Mouse (Mus musculus) forebrain, embryonic 16.5 days (tissue): ENCODE measurements around the gene Gabrg3. TPM values are rescaled to one million over a fixed set of nuclear protein-coding genes. Genes with fewer than 3 reads are reported as not detected.

ENCODE experiments used
- ATAC-seq: fragments of 200-750 bp; cut with Nextera tagmentation; 2 replicates; pipeline ENCODE4 v1.8.0; 2017; ENCODE audit warnings: mild to moderate bottlenecking, moderate library complexity
- H3K27ac ChIP-seq: fragments of 300-500 bp; sonication (generic); 2 replicates; pipeline ENCODE4 v1.5.1; 2014; ENCODE audit warnings: low read length, control low read depth
- H3K27me3 ChIP-seq: fragments of 300-500 bp; sonication (generic); replicated peaks from 2 replicates; pipeline ENCODE4 v1.6.1; 2014; ENCODE audit warnings: low read length; ENCODE audit not compliant: control insufficient read depth, insufficient read depth
- H3K36me3 ChIP-seq: fragments of 300-500 bp; sonication (generic); 2 replicates; pipeline ENCODE4 v1.6.1; 2014; ENCODE audit not compliant: control insufficient read depth, insufficient read depth
- H3K4me1 ChIP-seq: fragments of 300-500 bp; sonication (generic); replicated peaks from 2 replicates; pipeline ENCODE4 v1.6.1; 2014; ENCODE audit warnings: low read length; ENCODE audit not compliant: control insufficient read depth, insufficient read depth
- H3K4me2 ChIP-seq: fragments of 300-500 bp; sonication (generic); 2 replicates; pipeline ENCODE4 v1.6.1; 2014; ENCODE audit warnings: mild to moderate bottlenecking, low read length, control low read depth
- H3K4me3 ChIP-seq: fragments of 300-500 bp; sonication (generic); replicated peaks from 2 replicates; pipeline ENCODE4 v1.5.1; 2014; ENCODE audit warnings: mild to moderate bottlenecking, low read length, control low read depth
- H3K9ac ChIP-seq: fragments of 300-500 bp; sonication (generic); replicated peaks from 2 replicates; pipeline ENCODE4 v1.6.1; 2014; ENCODE audit warnings: low read depth, low read length, control low read depth
- H3K9me3 ChIP-seq: fragments of 300-500 bp; sonication (generic); 2 replicates; pipeline ENCODE4 v1.6.1; 2016; ENCODE audit warnings: low read length; ENCODE audit not compliant: control insufficient read depth
- WGBS: fragments of 180-500 bp; shearing (Covaris S2); extraction: QIAGEN DNeasy Blood & Tissue Kit; methylation state at CpG from one replicate; pipeline ENCODE4 v1.1.7; 2014; 5-methylcytosine and 5-hydroxymethylcytosine counted together
- polyA plus RNA-seq: library from polyadenylated mRNA; unstranded; fragments of >200 nt; fragmentation: Nextera tagmentation; extraction: Ambion mirVana; gene quantifications from 2 replicates; pipeline ENCODE4 v1.2.1, GENCODE M21; 2015

The Gabrg3 gene
- 3.9 and 8.1 TPM in 2 replicates for polyA plus RNA-seq

DNA sequence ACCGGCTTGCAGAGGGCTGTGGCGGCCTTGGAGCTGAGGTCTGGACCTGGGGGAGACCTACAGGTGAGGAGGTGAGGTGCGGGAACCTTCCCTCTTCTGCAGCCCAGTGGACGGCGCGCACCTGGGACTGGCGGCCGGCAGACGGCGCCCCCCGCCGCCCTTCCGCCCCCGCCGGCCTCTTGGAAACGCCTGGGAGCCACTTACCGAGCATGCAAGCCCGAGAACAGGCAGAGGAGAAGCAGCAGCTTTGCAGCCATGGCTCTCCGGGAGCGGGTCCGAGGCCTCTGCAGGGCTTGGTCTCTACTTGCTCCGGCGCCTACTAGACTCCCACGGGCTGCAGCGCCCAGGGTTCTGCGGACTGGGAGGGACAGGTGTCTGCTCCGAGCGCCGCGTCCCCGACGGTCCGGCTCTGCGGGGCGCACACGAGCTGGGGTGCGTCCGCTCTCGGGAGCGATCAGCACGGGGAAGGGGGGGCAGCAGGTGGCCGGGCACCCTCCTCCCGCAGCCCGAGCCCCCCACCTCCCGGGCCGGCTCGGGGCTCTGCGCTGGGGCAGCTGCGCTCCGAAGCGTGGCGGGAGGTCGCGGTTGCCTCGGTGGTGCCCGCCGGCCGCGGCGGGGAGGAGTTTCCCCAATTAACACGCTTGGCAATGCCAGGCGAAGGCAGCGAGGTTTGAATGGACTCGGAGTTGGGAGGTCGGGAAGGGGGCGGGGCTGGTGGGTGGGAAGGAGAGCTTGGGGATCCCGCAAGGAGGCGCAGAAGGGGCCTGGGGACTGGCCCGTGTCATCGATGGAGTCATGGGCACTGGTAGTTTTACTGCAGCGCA, at the start of gene Gabrg3:
Gabrg3 (minus strand) TSS at position 672 of the 824 bp plus-strand sequence.
- ATAC-seq: peak; percentile 82
- peak within 1 kb of the TSS; percentile 91 for H3K4me2 ChIP-seq
- peaks cover 3% of the 10 kb centered on the region for H3K4me1 ChIP-seq
- no peaks in the 10 kb centered on the region for H3K36me3 ChIP-seq
- H3K9ac ChIP-seq: peak within 1 kb of the TSS; percentile 84
- H3K9me3 ChIP-seq: no peaks in the 10 kb centered on the region
- WGBS: 1% methylated on average over 65 of the region's 71 CpGs
- H3K27ac ChIP-seq: no peak within 1 kb of the TSS; the same call in 1 of the 2 replicates
- H3K27me3 ChIP-seq: peaks cover 5% of the 10 kb centered on the region; the same call in 1 of the 2 replicates
- H3K4me3 ChIP-seq: peak within 1 kb of the TSS; percentile 74

DNA sequence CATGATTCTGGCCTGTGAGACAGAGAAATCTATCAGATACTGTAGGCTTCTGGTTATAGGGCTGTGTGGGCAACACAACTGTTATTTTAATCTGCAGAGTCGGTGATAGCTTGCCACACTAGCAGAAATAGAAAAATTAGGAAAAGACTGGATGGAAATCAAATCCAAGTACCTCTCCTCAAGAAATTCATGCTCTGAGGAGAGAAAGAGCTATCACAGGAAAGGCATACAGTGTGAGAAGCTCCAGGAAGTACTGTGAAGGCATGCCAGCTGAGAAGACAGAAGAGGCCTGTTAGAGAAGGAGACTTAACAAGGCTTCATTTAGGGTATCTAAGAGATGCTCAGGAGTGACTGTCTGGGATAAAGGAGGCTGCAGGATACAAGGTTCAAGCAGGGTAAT, 35.7 kb upstream of the Gabrg3 start:
- Histone ChIP-seq H3K9me3 (no peaks in the 10 kb centered on the region), H3K4me2 (no peak overlapping the region), H3K4me3 (no peak overlapping the region), H3K27ac (no peak overlapping the region), H3K36me3 (no peaks in the 10 kb centered on the region), H3K9ac (no peak overlapping the region), H3K27me3 (no peaks in the 10 kb centered on the region), H3K4me1 (no peaks in the 10 kb centered on the region)
- no peak for ATAC-seq
- 95% methylated on average over 1 of the region's 1 CpGs for WGBS

DNA sequence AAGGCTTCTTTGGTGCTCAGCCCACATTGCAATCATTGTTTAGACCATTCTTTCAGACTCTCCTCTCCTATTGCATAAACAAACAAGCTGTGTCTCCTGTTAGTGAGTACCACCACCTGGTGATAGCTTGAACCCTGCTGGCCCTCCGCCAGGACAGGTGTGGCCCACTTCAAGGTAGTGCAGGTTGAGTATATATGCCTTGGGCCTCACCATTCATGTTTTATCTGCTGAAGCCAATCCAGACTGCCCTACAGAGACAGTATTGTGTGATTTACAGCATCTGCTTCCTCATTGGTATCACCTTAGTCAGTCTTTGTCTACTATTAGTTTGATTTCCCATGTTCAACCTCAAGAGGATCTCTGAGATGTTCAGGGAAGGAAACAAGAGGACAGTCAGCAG, 34.1 kb upstream of the Gabrg3 start:
- no peaks in the 10 kb centered on the region for H3K9me3 ChIP-seq
- no peak overlapping the region for H3K27ac ChIP-seq
- no peak overlapping the region for H3K4me2 ChIP-seq
- H3K9ac ChIP-seq: no peak overlapping the region
- no peaks in the 10 kb centered on the region for H3K4me1 ChIP-seq
- H3K4me3 ChIP-seq: no peak overlapping the region
- no peaks in the 10 kb centered on the region for H3K27me3 ChIP-seq
- WGBS: 92% methylated on average over 1 of the region's 1 CpGs
- H3K36me3 ChIP-seq: no peaks in the 10 kb centered on the region
- no peak for ATAC-seq

DNA sequence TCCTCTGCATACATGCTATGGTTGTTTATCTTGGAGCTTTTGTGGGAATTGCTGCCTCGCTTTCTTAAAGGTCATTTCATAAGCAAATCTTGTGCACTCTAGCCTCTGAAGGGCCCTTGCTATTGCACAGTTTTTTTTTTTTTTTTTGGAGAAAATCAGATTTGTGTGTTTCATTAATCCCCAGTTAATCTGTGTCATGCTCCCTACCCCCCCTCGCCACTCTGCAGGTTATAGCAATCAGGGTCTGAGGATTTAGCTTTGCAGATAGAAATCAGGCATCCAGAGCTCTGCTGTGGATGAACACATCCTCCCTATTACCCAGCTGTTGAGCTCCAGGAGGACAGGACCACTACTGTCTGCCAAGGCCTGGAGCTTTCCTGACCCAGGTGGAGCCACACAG, 32.4 kb upstream of the Gabrg3 start, which contains the start of gene Gabrb3:
Gabrb3 (plus strand) TSS at position 301 of the 400 bp plus-strand sequence.
- H3K27ac ChIP-seq: no peak within 1 kb of the TSS
- ATAC-seq: no peak
- no peaks in the 10 kb centered on the region for H3K9me3 ChIP-seq
- no peaks in the 10 kb centered on the region for H3K4me1 ChIP-seq
- 92% methylated on average over 2 of the region's 2 CpGs for WGBS
- no peak within 1 kb of the TSS for H3K4me3 ChIP-seq
- H3K4me2 ChIP-seq: no peak within 1 kb of the TSS
- H3K27me3 ChIP-seq: no peaks in the 10 kb centered on the region
- H3K36me3 ChIP-seq: no peaks in the 10 kb centered on the region
- H3K9ac ChIP-seq: no peak within 1 kb of the TSS

DNA sequence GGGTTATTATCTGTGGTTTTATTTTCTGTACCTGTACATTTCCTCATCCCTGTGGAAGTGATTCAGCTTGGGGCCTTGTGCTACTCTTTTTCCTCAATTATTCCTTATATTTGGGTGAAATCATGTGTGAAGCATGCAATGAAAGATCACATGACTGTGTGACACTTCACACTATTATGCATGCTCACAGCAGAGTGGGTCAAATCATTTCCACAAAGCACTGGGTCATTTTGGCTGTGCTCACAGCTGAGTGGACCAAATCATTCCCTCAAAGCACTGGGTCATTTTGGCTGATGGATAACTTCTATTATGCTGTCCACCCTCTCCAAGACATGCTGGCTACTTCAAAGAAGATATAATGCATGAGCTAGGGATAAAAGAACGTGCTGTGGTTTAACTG, 25.9 kb upstream of the Gabrg3 start:
- H3K27ac ChIP-seq: no peak overlapping the region
- no peak overlapping the region for H3K9ac ChIP-seq
- 40% methylated on average over 1 of the region's 1 CpGs for WGBS

DNA sequence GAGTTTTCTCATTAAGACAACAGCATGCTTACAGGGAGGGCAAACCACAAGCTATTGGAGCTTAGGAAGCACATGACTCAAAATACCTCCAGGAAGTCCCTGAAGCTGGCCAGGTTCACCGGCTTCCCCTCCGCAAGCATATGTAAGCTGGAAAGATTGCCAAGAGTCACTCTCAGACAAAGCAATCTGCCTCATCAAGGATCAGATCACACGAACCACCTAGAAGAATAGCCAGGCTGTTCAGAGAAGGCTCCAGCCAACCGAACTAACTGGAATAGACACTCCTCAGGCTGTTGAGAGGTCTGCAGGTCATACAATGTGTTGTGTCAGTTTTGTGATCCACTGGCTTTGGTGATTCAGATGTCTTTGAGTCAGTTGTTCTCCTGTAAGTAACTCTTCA, 24.2 kb upstream of the Gabrg3 start:
- Histone ChIP-seq H3K4me1 (no peaks in the 10 kb centered on the region), H3K36me3 (no peaks in the 10 kb centered on the region), H3K4me3 (no peak overlapping the region), H3K9ac (no peak overlapping the region), H3K27me3 (no peaks in the 10 kb centered on the region), H3K4me2 (no peak overlapping the region), H3K9me3 (no peaks in the 10 kb centered on the region), H3K27ac (no peak overlapping the region)
- 77% methylated on average over 4 of the region's 4 CpGs for WGBS
- no peak for ATAC-seq

More for the DNA sequence above, 25.9 kb upstream of the Gabrg3 start:
- Histone ChIP-seq H3K4me2 (no peak overlapping the region), H3K27me3 (no peaks in the 10 kb centered on the region), H3K4me3 (no peak overlapping the region), H3K36me3 (no peaks in the 10 kb centered on the region), H3K4me1 (no peaks in the 10 kb centered on the region), H3K9me3 (no peaks in the 10 kb centered on the region)
- ATAC-seq: no peak

DNA sequence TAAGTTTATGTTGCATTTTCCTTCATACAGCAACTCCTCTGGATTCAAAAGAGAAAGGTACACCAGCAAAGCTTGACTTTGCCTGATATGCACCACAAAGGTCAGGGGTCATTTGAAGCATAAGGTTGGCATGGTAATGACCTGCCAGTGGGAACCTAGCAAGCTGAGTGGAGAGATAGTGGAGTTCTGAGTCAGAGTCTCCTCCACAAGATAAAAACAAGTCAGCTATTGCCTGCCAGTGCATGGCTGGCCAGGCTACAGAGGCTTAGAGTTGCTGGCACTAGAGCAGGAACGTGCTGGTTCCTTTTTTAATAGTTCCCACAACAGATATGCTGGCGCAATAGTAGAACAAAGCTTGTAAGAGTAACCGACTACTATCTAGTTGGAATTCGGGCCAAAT, 6.6 kb upstream of the Gabrg3 start:
- H3K4me1 ChIP-seq: no peaks in the 10 kb centered on the region
- WGBS: 87% methylated on average over 4 of the region's 4 CpGs
- H3K4me3 ChIP-seq: no peak overlapping the region
- no peak for ATAC-seq
- H3K27me3 ChIP-seq: no peaks in the 10 kb centered on the region
- H3K9ac ChIP-seq: no peak overlapping the region
- H3K27ac ChIP-seq: no peak overlapping the region
- no peaks in the 10 kb centered on the region for H3K9me3 ChIP-seq
- H3K4me2 ChIP-seq: no peak overlapping the region
- H3K36me3 ChIP-seq: no peaks in the 10 kb centered on the region

DNA sequence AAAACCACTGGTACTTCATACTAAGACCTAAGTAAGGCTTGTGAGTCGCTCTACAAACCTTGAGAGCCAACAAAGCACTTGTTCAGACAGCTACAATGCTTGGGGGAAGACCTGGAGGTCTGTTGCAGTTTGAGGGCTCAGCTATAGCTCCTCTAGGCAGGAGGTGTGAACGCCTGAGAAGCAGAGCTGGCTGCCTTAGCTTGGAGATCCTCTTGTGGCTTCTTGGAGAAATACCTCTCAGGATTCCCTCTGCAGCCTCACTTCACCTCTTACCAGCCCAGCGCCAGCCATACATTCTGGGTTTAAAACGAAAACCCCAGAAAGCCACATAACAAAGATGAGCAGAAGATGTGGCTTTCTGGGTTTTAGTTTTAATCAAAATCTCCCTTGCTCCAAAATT, 3.1 kb upstream of the Gabrg3 start:
- WGBS: 53% methylated on average over 4 of the region's 4 CpGs
- H3K9me3 ChIP-seq: no peaks in the 10 kb centered on the region
- H3K36me3 ChIP-seq: no peaks in the 10 kb centered on the region
- peaks cover 5% of the 10 kb centered on the region; the same call in 1 of the 2 replicates for H3K27me3 ChIP-seq
- no peak overlapping the region for H3K4me3 ChIP-seq
- no peak overlapping the region for H3K27ac ChIP-seq
- H3K4me1 ChIP-seq: peaks cover 3% of the 10 kb centered on the region
- ATAC-seq: no peak
- no peak overlapping the region for H3K9ac ChIP-seq
- H3K4me2 ChIP-seq: no peak overlapping the region

DNA sequence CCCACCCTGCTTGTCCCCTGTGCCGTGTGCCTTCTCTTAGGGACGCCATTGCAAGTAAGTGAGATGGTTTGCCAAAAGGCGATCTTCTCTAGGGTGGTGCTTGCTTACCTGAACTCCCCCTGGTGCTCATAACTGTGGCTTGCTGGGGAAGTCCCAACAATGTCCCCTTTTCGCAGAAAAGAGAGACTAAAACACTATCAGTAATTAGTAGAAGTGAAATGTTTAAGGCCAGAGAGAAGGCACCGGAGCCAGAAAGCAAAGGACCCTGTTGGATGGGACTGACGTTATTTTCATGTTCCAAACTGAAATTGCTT, 310 bp upstream of the Gabrg3 start:
- Histone ChIP-seq H3K36me3 (no peaks in the 10 kb centered on the region), H3K27me3 (peaks cover 5% of the 10 kb centered on the region; the same call in 1 of the 2 replicates), H3K27ac (no peak overlapping the region), H3K9ac (peak overlapping the region; percentile 84), H3K4me1 (peaks cover 3% of the 10 kb centered on the region), H3K4me3 (peak overlapping the region; percentile 74), H3K4me2 (peak overlapping the region; percentile 91), H3K9me3 (no peaks in the 10 kb centered on the region)
- WGBS: 14% methylated on average over 6 of the region's 6 CpGs
- no peak for ATAC-seq
